Mouse (Mus musculus): ENCODE data around the gene Mrpl42. TPM values are rescaled to one million over a fixed set of nuclear protein-coding genes. Genes with fewer than 3 reads are reported as not detected.
"Not testable (repeated sequence)": the region's sequence is repeated elsewhere in the genome, so short reads cannot be mapped to it uniquely, and the experiment has no call there.

Gene Mrpl42
- total RNA-seq (2014; fragmentation: Nextera tagmentation): 111 and 113 TPM in 2 replicates
- 102 and 109 TPM in 2 replicates for total RNA-seq (2017)
- 14.5 and 15.4 TPM in 2 replicates for polyA plus RNA-seq (2012)

- H3K4me1 ChIP-seq (ENCODE audit: insufficient read depth, low read depth, low read length): peaks cover 14% of the 10 kb centered on the region
- H3K4me3 ChIP-seq (ENCODE audit: low read depth, low read length): peak within 1 kb of the TSS; percentile 95
- H3K9me3 ChIP-seq (replicated peaks): no peaks in the 10 kb centered on the region
- H3K36me3 ChIP-seq (replicated peaks): peaks cover 24% of the 10 kb centered on the region
- TF ChIP-seq POLR2AphosphoS5 (IDR thresholded peaks at IDR 0.05; ENCODE audit: insufficient replicate concordance, low read depth, low read length) (no peak), CTCF (IDR thresholded peaks at IDR 0.05; ENCODE audit: low read depth, low read length) (no peak), GATA2 (IDR thresholded peaks at IDR 0.05; ENCODE audit: borderline replicate concordance, low read depth, low read length) (no peak), TAL1 (conservative IDR thresholded peaks at IDR 0.05; ENCODE audit: low read depth, low read length) (no peak), GATA1 (IDR thresholded peaks at IDR 0.05; ENCODE audit: borderline replicate concordance, low read length) (no peak)
- peak; percentile 76 for DNase-seq (ENCODE audit: low spot score)
- ATAC-seq (ENCODE audit: extremely low read depth, insufficient number of reproducible peaks, low FRiP score, poor library complexity, severe bottlenecking): peak; percentile 87
- H3K27me3 ChIP-seq (ENCODE audit: insufficient read depth, low read length): peaks cover 3% of the 10 kb centered on the region
Observed at GRCm38 (mm10) chr10:95501463-95502081, at the start of gene Mrpl42. TSS of gene Mrpl42 (minus strand) at chr10:95501940.

GRCm38 (mm10) chr10:95550506-95550905 lies 48.8 kb upstream of the Mrpl42 start:
- Histone ChIP-seq H3K4me3 (ENCODE audit: low read depth, low read length) (no peak overlapping the region), H3K27me3 (ENCODE audit: insufficient read depth, low read length) (no peaks in the 10 kb centered on the region), H3K9me3 (replicated peaks) (no peaks in the 10 kb centered on the region), H3K4me1 (ENCODE audit: insufficient read depth, low read depth, low read length) (peaks cover 12% of the 10 kb centered on the region; the same call in 1 of the 2 replicates), H3K36me3 (replicated peaks) (peaks cover 74% of the 10 kb centered on the region)
- TF ChIP-seq GATA1 (IDR thresholded peaks at IDR 0.05; ENCODE audit: borderline replicate concordance, low read length): no peak
- no peak for TF ChIP-seq TAL1 (conservative IDR thresholded peaks at IDR 0.05; ENCODE audit: low read depth, low read length)
- TF ChIP-seq CTCF (IDR thresholded peaks at IDR 0.05; ENCODE audit: low read depth, low read length): no peak
- TF ChIP-seq GATA2 (IDR thresholded peaks at IDR 0.05; ENCODE audit: borderline replicate concordance, low read depth, low read length): no peak
- TF ChIP-seq POLR2AphosphoS5 (IDR thresholded peaks at IDR 0.05; ENCODE audit: insufficient replicate concordance, low read depth, low read length): no peak
- ATAC-seq (ENCODE audit: extremely low read depth, insufficient number of reproducible peaks, low FRiP score, poor library complexity, severe bottlenecking) (no peak), DNase-seq (ENCODE audit: low spot score) (no peak)

GRCm38 (mm10) chr10:95549080-95549479 lies 47.3 kb upstream of the Mrpl42 start:
- not testable (repeated sequence) for DNase-seq (ENCODE audit: low spot score); H3K9me3 ChIP-seq (replicated peaks); H3K27me3 ChIP-seq (ENCODE audit: insufficient read depth, low read length); H3K4me3 ChIP-seq (ENCODE audit: low read depth, low read length); H3K4me1 ChIP-seq (ENCODE audit: insufficient read depth, low read depth, low read length); ATAC-seq (ENCODE audit: extremely low read depth, insufficient number of reproducible peaks, low FRiP score, poor library complexity, severe bottlenecking)
- H3K36me3 ChIP-seq (replicated peaks): peaks cover 76% of the 10 kb centered on the region

- ATAC-seq (ENCODE audit: extremely low read depth, insufficient number of reproducible peaks, low FRiP score, poor library complexity, severe bottlenecking) (no peak), DNase-seq (ENCODE audit: low spot score) (no peak)
- TF ChIP-seq POLR2AphosphoS5 (IDR thresholded peaks at IDR 0.05; ENCODE audit: insufficient replicate concordance, low read depth, low read length) (no peak), CTCF (IDR thresholded peaks at IDR 0.05; ENCODE audit: low read depth, low read length) (no peak), GATA2 (IDR thresholded peaks at IDR 0.05; ENCODE audit: borderline replicate concordance, low read depth, low read length) (no peak), GATA1 (IDR thresholded peaks at IDR 0.05; ENCODE audit: borderline replicate concordance, low read length) (no peak), TAL1 (conservative IDR thresholded peaks at IDR 0.05; ENCODE audit: low read depth, low read length) (no peak)
- Histone ChIP-seq H3K4me3 (ENCODE audit: low read depth, low read length) (no peak overlapping the region), H3K4me1 (ENCODE audit: insufficient read depth, low read depth, low read length) (peaks cover 6% of the 10 kb centered on the region; the same call in 1 of the 2 replicates), H3K36me3 (replicated peaks) (peaks cover 78% of the 10 kb centered on the region), H3K9me3 (replicated peaks) (no peaks in the 10 kb centered on the region), H3K27me3 (ENCODE audit: insufficient read depth, low read length) (no peaks in the 10 kb centered on the region)
Observed at GRCm38 (mm10) chr10:95548154-95548826, 46.5 kb upstream of the Mrpl42 start.

GRCm38 (mm10) chr10:95546178-95546577 lies 44.4 kb upstream of the Mrpl42 start:
- Histone ChIP-seq H3K27me3 (ENCODE audit: insufficient read depth, low read length) (no peaks in the 10 kb centered on the region), H3K4me3 (ENCODE audit: low read depth, low read length) (no peak overlapping the region), H3K9me3 (replicated peaks) (no peaks in the 10 kb centered on the region), H3K4me1 (ENCODE audit: insufficient read depth, low read depth, low read length) (peaks cover 6% of the 10 kb centered on the region; the same call in 1 of the 2 replicates), H3K36me3 (replicated peaks) (peaks cover 74% of the 10 kb centered on the region)
- TF ChIP-seq GATA1 (IDR thresholded peaks at IDR 0.05; ENCODE audit: borderline replicate concordance, low read length): no peak
- ATAC-seq (ENCODE audit: extremely low read depth, insufficient number of reproducible peaks, low FRiP score, poor library complexity, severe bottlenecking) (no peak), DNase-seq (ENCODE audit: low spot score) (no peak)

- TF ChIP-seq GATA1 (IDR thresholded peaks at IDR 0.05; ENCODE audit: borderline replicate concordance, low read length): no peak
- no peak for TF ChIP-seq POLR2AphosphoS5 (IDR thresholded peaks at IDR 0.05; ENCODE audit: insufficient replicate concordance, low read depth, low read length)
- TF ChIP-seq CTCF (IDR thresholded peaks at IDR 0.05; ENCODE audit: low read depth, low read length): no peak
- TF ChIP-seq GATA2 (IDR thresholded peaks at IDR 0.05; ENCODE audit: borderline replicate concordance, low read depth, low read length): no peak
- no peak overlapping the region for H3K4me3 ChIP-seq (ENCODE audit: low read depth, low read length)
- H3K36me3 ChIP-seq (replicated peaks): peaks cover 64% of the 10 kb centered on the region
- H3K27me3 ChIP-seq (ENCODE audit: insufficient read depth, low read length): no peaks in the 10 kb centered on the region
- peaks cover 6% of the 10 kb centered on the region; the same call in 1 of the 2 replicates for H3K4me1 ChIP-seq (ENCODE audit: insufficient read depth, low read depth, low read length)
- DNase-seq (ENCODE audit: low spot score): no peak
- ATAC-seq (ENCODE audit: extremely low read depth, insufficient number of reproducible peaks, low FRiP score, poor library complexity, severe bottlenecking): no peak
- no peaks in the 10 kb centered on the region for H3K9me3 ChIP-seq (replicated peaks)
Observed at GRCm38 (mm10) chr10:95545051-95545450, 43.3 kb upstream of the Mrpl42 start.
